Mouse (Mus musculus): ENCODE measurements around the gene Ifit1bl2.
"Not testable (repeated sequence)": the region's sequence is repeated elsewhere in the genome, so short reads cannot be mapped to it uniquely, and the experiment has no call there.

GRCm38 (mm10) chr19:34647630-34648029 lies 7.1 kb upstream of the Ifit1bl2 start:
- TF ChIP-seq CTCF (IDR thresholded peaks at IDR 0.05; ENCODE audit: control insufficient read depth, insufficient read depth, insufficient read length); CEBPB (IDR thresholded peaks at IDR 0.05; ENCODE audit: low read depth): not testable (repeated sequence)
